Mouse (Mus musculus) frontal cortex, postnatal 14 days (tissue): ENCODE measurements at regions not wholly inside any gene's neighbourhood (a gene's known extent, or its start where the extent isn't known, plus 50 kb on each side); places are given as distances from the start of the nearest gene placed in this dataset.

Source experiments
- DNase-seq, 2 experiments: peaks; one replicate each; pipeline ENCODE4 v3.0.0; 2022; ENCODE audit warnings: low spot score in 2 of 2

GRCm38 (mm10) chr9:14215961-14216360 lies 58.9 kb upstream of the Sesn3 start:
- no peak for DNase-seq

DNA sequence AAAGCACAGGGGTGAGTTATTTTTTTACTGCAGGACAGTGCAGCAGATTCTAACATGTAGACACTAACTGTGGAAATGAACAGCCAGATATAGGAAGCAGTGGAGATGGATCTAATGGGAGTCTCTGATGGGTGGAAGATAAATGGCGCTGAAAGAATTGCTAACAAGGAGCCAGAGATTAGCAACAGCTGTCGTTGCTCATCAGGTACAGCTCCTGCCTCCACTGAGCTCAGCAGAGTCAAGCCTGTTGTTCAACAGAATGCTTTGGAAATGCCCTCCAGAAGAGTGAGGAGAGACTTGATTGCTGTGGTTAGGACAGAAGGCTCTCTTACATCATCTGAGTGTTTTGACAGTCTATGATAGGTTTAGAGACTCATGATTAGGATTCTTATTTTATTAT lies 51.9 kb upstream of the Sesn3 start:
- no peak for DNase-seq
